Mouse (Mus musculus): Measurements from ENCODE around the gene Accsl.

DNA sequence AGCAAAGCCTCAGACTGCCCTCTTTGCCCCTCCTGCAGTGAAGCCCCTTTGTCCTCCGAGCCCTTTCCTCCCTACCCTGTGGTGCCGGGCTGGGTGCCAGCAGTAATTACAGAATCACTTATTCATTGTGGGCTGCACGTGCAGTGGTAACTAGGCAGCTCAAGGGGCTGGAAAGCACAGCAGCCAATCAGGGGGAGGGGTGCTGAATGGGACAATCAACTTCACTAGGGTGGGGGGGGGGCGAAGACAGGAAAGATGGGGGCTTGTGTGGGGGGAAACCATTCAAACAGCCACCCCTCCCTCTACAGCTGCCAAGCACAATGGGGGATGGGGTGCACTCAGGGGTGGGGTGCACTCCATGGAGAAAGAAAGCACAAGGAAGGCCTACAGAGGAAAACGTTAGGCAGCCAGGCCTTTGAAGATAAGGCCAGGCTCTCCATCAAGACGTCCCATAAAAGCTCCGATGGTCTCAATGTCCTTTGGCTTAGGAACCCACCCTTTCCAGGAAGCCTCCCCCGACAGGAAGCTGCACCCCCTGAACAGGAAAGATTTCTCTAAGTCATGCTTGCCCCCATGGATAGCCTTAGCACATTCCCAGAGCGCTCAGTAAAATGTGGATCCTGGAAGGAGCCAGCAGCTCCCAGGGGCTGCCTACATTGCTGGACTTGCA is 22.8 kb upstream of the Accsl start:
- TF ChIP-seq CTCF (IDR thresholded peaks at IDR 0.05; ENCODE audit: extremely low read depth, insufficient read depth, low read length): no peak
- TF ChIP-seq POLR2A (IDR thresholded peaks at IDR 0.05; ENCODE audit: extremely low read depth, insufficient read depth, low read length): no peak
